Mouse (Mus musculus) left cerebral cortex, postnatal 10 days (tissue): ENCODE measurements around the gene Maff. TPM values are rescaled to one million over a fixed set of nuclear protein-coding genes. Genes with fewer than 3 reads are reported as not detected.
A peak's percentile ranks its signal among the peaks of the same experiment; 100 is the strongest.

Source experiments
- DNase-seq, 2 experiments: peaks; one replicate each; pipeline ENCODE4 v3.0.0; 2021 to 2022; ENCODE audit warnings: low spot score in 2 of 2, mixed read lengths in 1 of 2; ENCODE audit errors: extremely low spot score in 1 of 2
- intact Hi-C: fragments of 180-260 bp; cut with DNase I; formaldehyde crosslinking; loops from one replicate; pipeline ENCODE4 v1.15.1; 2025
- total RNA-seq, 2 experiments: library from RNA; stranded (reverse); gene quantifications; 2 replicates each; pipeline ENCODE4 v1.2.3; 2021

The Maff gene
- total RNA-seq, 2 experiments from 2014 or later: 1.3 to 3.1 TPM

DNA sequence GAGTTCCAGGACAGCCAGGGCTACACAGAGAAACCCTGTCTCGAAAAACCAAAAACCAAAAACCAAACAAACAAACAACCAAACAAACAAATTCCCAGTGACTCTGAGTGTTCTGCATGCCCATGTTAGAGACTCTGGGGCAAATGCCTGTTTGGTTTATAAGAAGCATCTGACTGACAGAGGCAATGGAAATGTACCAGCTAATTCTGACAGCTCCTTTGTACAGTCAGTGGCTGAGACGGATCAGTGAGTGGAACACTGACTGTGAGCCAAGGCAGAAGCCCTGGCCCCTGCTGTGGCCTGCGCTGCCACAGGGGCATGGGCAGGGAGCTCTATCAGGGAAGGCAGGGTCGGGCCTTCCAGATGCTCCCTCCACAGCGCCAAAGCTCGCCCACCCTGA lies 40.7 kb downstream of the Maff start:
- no peak for DNase-seq
- intact Hi-C loops: no loop called here

DNA sequence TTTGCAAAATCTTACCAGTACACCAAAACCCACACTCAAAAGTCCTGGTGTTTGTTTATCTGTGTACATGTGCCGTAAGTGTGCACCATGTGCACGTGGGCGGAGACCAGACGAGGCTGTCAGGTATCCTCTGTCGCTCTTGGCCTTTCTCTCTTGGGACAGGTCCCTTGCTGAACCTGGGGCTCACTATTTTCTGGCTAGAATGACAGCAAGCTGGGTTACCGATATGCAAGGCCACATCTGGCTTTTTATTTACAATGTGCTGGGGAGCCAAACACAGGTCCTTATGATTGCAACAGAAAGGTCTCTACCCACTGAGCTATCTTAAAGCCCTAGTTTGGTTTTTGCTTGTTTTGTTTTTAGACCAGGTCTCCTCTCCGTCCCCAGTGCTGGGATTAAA lies 41.2 kb downstream of the Maff start:
- no peak for DNase-seq
- intact Hi-C loops: no loop called here

DNA sequence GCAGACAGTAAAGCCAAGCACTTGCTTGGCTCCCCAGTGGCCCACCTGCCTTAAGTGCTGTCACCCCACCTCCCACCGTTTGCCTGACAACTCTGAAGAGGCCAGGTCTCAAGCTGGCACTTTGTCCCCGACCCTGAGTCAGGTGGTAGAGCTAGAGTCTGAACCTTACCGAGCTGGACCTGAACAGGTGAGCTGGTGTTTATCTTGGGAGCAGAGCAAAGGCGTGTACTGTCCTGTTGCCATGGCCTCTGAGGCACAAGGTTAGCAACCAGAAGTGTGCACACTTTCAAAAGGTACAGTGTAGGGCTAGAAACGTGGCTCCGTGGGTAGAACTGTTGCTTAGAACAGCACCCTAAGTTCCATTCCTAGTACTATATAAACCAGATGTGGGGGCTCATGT lies 41.8 kb downstream of the Maff start:
- intact Hi-C loops: no loop called here

DNA sequence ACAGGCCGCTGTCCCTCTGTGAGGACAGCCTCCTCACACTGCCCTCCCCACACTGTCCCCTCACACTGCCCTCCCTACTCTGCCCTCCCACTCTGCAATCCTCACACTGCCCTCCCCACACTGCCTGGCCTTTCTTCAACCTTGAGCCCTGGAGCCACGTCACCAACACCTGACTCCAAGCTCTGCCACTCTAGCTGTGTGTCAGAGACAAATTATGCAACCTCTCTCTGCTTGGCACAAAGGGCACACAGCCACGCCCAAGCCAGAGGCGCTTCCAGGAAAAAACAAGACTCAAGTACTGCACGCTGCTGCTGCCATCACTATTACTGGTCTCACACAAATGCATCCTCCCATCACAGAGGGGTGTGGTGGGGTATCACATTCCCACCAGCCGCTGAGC lies 44.0 kb downstream of the Maff start:
- intact Hi-C loops: no loop called here

More for the DNA sequence above, 41.8 kb downstream of the Maff start:
- DNase-seq: no peak

DNA sequence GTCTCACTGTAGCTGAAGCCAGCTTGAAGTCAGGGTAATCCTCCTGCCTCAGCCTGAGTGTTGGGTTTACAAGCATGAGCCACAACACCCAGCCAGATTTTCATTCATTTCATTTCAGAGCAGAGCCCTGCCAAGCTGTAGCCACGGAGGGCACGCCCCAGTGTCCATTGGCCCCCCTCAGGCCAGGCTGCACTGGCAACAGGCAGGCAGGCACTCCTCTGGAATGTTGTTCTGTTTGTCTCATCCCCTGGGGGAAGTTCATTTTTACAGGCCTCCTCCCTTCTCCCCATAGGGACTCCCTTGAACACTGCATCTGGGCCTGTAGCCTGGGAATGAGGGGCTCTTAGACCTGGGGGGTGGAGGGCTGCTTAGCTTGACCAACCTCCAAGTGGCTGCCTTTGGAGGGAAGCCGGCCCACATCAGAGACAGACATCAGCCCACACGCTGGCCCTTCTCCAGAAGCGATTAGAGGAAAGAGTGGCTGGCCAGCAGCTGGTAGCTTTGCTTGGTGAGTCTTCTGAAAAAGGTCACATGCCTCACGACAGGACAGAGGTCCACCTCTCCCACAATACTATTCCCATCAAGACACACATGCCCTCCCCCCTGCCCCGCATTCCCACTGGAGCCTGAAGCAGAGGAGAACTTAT lies 45.1 kb downstream of the Maff start:
- intact Hi-C loops: no loop called here
- peak; percentile 32 to 80 for DNase-seq

More for the DNA sequence above, 44.0 kb downstream of the Maff start:
- no peak for DNase-seq

DNA sequence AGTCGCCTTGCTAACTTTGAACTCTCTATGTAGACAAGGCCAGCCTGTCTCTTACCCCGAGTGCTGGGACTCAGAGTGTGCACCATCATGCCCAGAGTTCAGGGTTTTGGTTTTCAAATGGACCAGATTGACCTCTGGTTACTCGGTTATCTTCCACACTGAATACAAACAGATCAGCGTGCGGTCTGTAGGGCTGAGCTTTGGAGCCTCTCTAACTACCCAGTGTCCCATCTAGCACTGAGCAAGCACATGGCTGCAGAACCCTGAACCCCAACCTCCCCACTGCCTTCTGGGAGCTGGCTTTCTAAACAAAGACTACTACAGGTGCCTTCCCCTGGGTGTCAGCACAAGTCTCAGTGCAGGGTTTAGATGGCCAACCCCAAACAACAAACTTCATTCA lies 46.1 kb downstream of the Maff start:
- DNase-seq: no peak
- intact Hi-C loops: no loop called here

DNA sequence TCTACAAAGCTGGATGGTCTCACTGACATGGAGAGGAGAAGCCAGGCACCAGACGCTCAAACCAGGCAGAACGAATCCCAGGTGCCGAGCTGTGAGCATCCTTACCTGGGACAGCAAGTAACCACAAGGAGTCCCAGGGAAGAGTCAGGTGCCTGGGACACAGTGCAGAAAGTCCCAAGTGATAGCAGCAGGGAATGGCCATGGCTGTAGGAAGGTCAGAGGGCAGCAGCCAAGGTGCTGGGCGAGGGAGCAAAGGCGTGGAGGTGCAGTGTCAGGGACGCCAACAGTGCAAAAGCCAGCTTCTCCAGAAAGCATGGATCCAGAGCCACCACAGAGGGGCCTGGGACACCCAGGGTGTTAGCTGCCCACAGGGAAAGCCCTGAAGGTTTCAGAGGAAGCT lies 46.7 kb downstream of the Maff start:
- DNase-seq: no peak
- intact Hi-C loops: no loop called here

DNA sequence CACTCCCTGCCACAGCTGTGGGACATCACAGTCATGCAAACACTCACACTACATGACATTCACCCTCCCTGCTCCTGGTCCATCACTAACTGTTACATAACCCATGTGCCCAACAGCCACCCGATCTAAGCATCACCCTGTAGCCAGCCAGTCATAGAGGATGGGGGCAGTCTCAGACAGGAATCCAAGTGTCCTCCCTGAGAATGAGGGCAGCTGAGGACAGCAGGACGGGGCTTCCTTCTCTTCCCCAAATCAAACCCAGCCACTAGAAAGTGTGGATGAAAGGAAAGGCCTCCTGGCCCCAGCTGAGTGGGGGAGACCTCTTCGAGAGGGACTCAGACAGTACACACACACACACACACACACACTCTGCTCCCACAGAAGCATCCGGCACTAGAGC lies 48.4 kb downstream of the Maff start:
- intact Hi-C loops: no loop called here
- no peak for DNase-seq

DNA sequence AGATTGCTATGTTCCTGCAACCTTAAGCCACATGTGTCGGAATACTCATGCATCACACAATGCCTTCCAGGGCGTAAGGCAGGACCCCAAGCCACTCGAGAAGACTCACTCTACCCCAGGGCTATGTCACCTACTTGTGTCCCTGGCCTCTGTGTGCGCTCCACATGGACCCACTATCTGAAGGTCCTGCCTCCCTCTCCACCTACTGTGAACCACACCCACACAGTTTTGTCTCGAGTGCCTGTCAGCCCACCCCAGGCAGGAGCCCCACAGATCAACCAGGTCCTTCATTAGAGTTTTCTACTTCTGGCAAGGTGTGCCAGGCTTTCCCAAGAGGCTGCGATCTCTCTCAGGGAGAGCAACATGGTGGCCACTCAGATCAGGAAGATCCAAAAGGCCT lies 48.9 kb downstream of the Maff start:
- intact Hi-C loops: no loop called here
- no peak for DNase-seq

DNA sequence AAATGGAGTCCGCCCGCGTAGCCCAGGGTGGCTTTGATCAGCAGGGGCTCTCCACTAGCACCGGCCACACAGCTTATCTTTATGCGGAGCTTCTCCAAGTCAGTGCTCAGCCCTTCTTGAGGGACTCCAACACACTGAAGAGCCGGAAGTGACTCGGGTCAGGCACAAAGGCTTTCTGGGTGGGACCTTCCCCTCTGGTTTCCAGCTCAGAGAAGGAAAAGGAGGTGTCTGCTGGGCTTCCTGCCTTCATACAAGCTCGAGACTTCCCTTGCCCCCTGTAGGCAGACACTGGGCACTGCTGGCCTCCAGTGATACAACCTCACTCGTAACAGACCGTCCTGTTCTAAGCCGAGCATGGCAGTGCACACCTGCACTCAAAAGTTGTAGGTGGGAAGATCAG lies 50.3 kb downstream of the Maff start:
- intact Hi-C loops: no loop called here
- peak in 1 of 2 experiments; percentile 83 for DNase-seq

DNA sequence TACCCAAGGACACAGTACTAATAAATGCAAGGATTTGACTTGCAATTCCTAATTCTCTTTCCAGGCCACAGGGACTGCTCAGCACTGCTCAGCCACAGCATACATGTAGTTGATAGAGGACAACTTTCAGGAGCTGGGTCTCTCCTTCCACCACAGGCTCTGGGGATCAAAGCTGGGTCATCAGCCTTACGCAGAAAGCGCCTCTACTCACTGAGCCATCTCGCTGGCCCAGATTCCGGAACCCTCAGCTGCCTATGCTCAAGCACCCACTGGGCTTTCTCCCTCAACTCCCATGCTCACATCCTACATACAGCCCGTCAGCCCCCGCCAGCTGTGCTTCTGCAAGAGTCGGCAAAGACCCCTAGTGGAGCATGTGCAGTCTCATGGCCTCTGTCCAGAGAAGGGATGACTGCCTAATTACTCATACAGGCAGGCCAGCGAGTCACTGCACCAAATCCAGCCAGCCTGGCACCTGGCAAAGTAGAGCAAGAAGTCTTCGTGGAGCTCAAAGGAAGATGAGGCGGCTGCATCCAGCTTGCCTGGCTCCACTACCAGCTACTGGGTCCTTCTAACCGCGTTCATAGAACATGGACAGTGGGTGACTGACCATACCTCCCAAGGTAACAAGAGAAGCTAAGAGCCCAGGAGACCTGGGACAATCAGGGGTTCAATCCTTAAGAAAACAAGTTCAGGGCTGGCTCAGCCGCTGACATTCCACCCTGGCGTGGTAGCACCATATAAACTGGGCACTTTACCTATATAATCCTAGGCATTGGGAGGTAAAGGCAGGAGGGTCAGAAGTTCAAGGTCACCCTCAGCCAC lies 53.0 kb downstream of the Maff start:
- intact Hi-C loops: loop anchor here (5.0 kb wide), 1 partner anchor 43 kb away; no protein-coding TSS in a partner anchor
- no peak for DNase-seq

DNA sequence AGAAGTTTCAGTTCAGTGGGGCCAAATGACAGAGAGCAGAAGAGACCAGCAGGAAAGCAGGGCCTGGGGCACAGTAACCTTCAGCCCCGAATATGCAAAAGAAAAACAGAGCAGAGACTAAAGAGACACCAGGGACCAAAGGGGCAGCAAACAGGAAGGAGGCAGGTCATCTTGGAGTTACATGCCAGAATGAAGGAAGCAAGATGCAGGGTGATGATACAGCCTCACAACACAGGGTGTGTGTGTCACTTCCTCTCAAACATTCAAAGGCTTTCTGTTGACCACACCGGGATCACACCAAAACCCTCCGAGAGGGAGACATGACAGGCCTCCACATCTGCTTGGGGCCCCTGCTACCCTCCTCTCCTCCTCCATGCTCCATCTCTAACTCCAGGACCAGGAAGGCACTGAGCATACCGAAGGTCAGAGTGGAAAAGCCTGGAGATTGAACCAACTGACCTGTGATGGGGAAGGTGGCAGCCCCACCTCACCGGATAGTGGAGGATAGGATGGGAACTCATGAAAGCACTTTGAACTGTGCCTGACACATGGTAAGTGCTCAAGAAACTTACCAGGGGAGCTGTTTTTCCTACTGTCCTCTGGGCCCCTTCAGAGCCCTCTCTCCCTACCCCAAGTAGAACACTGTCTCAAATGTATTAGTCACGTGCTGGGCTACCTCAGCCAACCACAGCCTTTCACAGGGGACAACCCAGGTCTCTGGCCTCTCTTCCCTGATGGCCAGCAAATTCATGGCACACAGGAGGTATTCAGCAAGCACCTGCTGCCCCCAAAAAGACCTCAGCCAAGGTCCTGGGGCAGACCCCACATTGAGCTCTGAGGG lies 53.9 kb downstream of the Maff start:
- DNase-seq: no peak
- intact Hi-C loops: loop anchor here (5.0 kb wide), 1 partner anchor 42 kb away; no protein-coding TSS in a partner anchor

DNA sequence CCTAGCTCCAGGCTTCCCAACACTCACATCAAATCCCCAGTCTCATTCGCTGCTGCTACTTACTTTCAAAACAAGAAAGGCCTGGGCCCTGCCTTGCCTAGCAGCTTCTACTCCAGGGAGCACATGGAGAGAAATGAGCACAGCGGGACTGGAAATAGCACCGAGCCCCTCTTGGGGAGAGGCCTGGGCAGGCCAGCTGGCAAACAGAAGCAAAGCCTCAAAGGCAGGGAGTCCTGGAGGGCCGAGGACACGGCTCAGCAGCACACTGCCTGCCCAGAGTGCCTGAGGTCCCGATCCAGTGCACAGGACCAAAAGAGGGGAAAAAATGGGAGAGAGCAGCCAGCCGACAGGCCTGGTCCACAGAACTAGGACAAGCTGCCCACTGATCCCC lies 54.5 kb downstream of the Maff start:
- no peak for DNase-seq
- intact Hi-C loops: loop anchor here (5.0 kb wide), 1 partner anchor 41 kb away; no protein-coding TSS in a partner anchor

DNA sequence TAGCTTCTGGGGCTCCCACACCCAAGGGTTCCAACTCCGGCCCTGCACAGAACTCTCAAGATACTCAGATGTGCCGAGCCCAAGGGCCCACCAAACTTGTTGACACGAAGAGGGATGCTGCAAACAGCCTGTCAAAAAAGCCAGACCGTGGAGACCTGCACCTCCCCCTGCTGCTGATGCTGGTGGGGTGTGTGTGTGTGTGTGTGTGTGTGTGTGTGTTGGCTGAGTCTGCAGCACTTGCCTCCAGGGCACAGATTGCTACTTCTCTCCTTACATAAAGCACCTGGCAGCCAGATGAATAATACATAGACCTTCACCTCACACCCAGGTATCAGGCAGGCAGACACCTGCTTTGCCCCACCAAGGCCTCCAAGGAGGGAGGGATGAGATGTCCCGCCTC lies 55.8 kb downstream of the Maff start:
- intact Hi-C loops: loop anchor here (5.0 kb wide), 1 partner anchor 40 kb away; no protein-coding TSS in a partner anchor
- DNase-seq: no peak

DNA sequence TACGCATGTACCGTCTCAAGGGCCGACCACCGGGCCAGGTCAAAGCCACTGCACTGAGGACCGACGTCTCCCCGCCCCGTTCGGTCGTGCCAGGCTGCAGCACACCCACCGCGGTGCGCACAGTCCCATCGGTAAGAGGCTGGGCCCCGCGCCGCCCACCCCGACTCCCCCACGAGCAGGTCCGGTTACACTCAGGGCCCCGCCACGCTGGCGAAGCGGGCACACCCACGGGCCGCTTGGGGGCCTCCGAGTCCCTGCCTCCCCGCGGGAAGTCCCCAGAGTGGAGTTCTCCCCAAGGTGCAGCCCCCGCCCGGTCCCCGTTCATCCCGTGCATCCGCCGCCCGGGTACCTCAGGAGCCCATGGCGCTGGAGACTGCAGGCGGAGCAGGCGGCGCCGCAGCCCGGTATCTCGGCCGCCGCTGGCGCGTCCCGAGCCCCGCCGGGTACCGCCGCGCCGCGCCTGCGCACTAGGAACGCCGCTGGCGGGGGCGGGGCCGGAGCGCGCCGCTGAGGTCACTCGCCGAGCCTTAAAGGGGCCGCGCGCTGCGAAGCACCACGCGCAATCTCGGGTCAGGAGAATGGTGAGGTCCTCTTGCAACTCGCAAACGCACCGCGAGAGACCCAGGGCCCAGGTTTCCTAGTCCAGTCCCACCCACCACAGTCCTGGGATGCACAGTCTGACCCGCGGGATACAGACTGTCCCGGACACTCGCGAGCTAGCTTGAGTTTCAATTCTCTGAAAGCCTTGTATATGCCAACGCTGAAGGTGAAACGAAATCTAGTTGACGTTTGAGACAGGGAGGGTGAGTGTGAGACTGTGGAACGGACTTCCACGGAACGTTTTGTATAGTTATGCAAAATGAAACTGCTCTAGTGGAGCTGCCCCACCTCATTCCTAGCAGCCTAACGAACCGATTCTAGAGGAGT lies 56.7 kb downstream of the Maff start, which contains the start of gene Tmem184b:
Gene Tmem184b, minus strand, starts transcription at position 734 of the 927 bp plus-strand sequence.
- intact Hi-C loops: loop anchor here (5.0 kb wide), 1 partner anchor 39 kb away; no protein-coding TSS in a partner anchor
- peak; percentile 79 to 91 for DNase-seq

DNA sequence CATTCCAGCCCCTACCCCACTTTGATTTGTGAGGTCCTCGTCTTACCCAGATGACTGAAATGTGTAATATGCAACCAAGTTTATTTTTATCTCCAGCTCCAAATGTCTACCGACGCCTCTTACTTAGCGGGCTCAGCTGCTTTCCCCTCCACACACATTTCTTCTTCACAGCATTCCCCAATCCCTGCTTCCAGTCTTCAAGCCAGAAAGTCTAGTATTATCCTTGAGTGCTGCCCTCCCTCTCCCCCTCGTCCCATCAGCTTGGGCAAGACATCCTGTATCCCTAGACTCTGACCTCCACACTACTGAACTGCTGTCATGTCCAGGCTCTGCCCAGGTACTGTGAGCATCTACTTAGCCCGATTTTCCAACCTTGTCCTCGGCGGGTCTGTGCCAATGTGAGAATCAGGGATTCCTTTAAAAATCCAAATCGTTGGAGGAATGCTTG lies 57.4 kb downstream of the Maff start:
- no peak for DNase-seq
- intact Hi-C loops: loop anchor here (5.0 kb wide), 1 partner anchor 39 kb away; no protein-coding TSS in a partner anchor

DNA sequence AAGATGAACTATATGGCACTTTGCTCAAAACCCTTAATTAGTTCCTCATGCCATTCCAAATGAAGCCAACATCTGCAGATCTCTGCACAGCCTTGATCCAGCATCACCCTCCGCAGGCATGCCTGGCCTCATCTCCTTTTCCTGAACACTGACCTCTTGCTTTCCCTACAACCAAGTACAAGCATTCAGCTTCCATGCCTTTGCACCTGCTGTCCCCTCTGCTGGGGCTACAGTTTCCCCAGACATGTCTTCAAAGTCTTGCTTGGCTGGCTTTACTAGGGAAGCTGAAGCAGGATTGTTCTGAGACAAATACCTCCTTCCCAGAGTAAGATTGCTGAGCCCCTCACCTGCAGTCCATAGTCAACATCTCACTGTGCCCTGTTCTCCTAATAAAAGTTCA lies 57.9 kb downstream of the Maff start:
- DNase-seq: no peak
- intact Hi-C loops: loop anchor here (5.0 kb wide), 1 partner anchor 38 kb away; no protein-coding TSS in a partner anchor

DNA sequence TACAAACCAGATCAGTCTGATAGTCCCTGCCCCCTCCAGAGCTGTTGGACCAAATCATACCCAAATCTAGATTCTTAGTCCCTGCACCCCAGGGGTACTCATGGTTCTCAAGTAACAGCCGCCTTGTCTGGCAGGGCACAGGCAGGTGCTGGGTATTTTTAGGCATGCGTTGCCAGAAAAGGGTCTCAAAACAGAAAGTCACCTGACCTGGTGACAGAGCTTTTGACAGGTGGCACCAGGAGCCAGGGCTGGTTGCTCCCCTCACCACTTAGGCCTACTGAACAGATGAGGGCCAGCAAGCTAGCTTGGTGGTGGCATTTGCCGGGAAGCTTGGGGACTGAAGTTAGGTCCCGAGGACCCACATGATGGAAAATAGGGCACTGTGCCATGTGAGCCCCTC lies 60.1 kb downstream of the Maff start:
- no peak for DNase-seq
- intact Hi-C loops: no loop called here
